Mouse (Mus musculus) spleen, postnatal 4 days (tissue): ENCODE data around the gene Plcd3.

ENCODE experiments used
- DNase-seq, 2 experiments: peaks; one replicate each; pipeline ENCODE4 v3.0.0; 2022; ENCODE audit warnings: low spot score in 2 of 2

Gene Plcd3

GRCm38 (mm10) chr11:103117591-103118009 lies 16.1 kb upstream of the Plcd3 start:
- peak in 1 of 2 experiments; percentile 42 for DNase-seq

DNA sequence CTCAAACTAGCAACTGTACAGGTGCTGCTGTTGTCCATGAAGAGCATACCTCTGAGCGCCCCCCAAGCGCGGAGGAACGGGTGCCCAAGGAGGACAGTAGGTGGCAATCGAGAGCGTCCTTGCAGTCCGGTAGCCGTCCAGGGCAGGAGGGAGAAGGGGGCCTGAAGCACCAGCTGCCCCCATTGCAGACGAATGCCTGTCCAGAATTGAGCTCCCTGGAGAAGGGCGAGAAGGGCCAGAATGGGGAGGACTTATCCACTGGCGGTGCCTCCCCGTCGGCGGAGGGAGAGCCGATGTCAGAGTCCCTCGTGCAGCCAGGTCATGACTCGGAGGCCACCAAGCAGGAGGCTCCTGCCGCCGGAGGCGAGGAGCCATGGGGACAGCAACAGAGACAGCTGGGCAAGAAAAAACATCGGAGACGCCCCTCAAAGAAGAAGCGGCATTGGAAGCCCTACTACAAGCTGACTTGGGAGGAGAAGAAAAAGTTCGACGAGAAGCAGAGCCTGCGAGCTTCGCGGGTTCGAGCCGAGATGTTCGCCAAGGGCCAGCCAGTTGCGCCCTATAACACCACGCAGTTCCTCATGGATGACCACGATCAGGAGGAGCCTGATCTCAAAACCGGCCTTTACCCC lies 15.6 kb upstream of the Plcd3 start:
- peak; percentile 79 to 91 for DNase-seq

- DNase-seq, result peak; percentile 100
Measured at GRCm38 (mm10) chr11:103116008-103116818, 14.8 kb upstream of the Plcd3 start, which contains the start of gene Hexim1. Gene Hexim1 (plus strand): TSS chr11:103116231.

DNA sequence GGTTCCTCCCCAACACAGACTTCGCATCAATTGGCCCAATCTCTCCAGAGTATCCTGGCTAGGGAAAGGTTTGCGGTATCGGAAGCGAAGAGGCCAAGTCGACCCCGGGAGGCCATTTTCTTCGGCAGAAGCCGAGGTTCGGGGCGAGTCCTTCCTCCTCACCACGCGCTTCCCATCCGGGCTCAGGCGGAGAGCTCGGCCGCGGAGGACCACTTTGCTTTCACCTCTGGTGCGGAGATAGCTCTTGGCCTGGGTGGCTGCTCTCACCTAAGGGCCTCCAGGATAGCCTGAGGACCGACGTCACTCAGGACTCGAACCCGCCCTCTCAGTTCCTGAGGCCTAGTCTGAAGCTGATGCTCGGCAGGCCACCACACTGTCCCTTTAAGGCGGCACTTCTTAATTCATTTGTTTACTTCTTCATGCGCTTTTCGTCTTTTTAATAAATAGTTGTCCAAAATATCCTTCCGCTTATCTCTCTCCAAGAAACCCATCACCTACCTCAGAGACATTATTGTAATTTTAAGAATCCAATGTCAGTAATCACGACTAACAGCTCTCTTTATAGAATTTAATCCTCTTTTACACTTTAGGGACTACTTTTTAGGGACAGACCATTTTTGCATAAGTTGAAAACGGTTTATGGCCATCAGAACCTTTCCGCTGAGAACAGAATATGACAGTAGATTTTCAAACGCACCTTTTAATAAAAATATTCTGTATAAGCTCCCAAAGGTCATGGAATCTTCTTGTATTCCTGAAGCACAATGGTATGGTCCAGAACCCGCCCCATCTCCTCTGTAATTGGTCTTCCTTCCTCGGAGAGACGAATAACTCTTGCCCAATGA lies 13.9 kb upstream of the Plcd3 start:
- DNase-seq, result peak; percentile 80 to 91

GRCm38 (mm10) chr11:103114270-103114943 lies 12.9 kb upstream of the Plcd3 start:
- no peak for DNase-seq

DNA sequence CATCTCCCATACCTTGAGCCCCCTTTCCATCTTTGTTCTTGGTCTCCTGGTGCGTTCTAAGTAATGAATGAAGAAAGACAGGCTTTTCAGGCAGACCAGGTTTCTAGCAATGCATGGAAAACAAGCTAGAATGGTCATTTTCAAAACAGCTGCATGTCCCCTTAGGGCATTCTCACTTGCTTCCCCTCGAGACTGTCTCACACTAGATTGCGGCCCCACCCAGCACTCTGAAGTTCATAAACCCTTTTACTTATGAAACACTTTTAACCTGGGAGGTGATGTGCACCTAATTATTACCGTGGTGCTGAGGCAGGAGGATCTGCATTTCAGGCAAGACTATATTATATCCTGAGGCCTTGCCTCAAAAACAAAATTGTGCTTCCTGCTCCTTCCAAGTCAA lies 12.3 kb upstream of the Plcd3 start:
- no peak for DNase-seq

GRCm38 (mm10) chr11:103113005-103113404 lies 11.5 kb upstream of the Plcd3 start:
- DNase-seq, result no peak

DNA sequence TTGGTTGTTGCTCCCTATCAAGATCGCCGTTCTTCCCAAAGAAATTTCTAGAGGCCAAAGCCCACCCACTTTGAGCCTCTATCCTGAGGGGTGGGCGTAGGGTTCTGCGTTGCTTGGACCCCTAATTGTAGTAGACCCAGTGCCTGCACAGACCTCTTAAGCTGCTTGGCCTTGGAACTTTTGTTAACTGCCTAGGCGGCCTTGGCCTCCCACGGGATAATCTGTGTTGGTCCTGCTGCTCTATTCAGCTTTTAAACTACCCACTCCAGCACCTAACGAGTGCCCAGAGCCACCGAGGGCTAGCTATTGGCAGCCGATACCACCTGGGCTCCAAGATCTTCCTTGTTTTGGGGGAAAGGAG lies 11.1 kb upstream of the Plcd3 start:
- DNase-seq, result no peak

GRCm38 (mm10) chr11:103111881-103112551 lies 10.6 kb upstream of the Plcd3 start:
- DNase-seq, result peak in 1 of 2 experiments; percentile 66

DNA sequence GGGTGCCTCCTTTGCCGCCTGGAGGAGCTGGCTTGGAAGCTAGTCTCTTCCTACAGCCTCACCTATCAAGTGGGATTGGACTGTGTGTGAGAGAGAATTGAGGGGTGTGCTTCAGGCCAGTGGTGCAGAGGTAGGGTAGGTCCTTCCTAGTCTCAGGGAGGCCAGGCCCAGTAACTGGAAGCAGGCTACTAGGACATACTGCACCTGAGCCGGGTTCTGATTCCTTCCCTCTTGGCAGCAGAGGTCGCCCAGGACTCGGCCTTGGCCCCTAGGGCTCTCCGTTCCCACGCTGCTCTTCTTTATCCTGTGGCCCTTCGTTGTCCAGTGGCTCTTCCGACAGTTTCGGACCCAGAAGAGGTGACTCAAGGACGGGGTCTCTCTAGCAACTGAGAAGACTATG lies 9.8 kb upstream of the Plcd3 start:
- DNase-seq, result peak in 1 of 2 experiments; percentile 58

- DNase-seq, result no peak
Measured at GRCm38 (mm10) chr11:103106386-103106785, 4.9 kb upstream of the Plcd3 start.

GRCm38 (mm10) chr11:103105810-103106209 lies 4.4 kb upstream of the Plcd3 start:
- peak in 1 of 2 experiments; percentile 58 for DNase-seq

DNA sequence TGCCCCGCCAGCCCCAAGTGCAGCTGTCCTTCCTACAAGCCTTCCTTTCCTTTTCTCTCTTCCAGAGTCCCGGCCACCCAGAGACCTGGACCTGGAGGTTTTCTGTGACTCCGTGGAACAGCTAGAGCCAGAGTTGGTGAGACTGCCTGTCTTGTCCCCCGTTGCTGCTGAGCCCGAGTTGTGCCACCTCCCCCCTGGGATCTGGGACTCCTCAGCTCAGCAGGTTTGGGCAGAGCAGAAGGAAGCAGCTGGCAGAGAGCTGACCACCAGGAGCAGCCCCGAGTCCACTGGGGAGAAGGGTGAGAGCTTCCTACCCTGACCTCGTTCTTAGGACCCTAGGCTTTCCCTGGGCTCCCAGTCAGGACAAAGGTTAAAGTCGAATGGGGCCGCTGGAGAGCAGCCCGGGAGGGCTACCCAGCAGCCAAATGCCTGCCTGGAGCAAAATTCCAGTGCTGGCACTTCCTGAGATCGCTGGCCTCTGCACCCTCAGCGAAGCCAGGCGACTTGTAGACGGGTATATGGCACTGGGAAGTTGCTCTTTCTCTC lies 3.8 kb upstream of the Plcd3 start:
- DNase-seq, result no peak

DNA sequence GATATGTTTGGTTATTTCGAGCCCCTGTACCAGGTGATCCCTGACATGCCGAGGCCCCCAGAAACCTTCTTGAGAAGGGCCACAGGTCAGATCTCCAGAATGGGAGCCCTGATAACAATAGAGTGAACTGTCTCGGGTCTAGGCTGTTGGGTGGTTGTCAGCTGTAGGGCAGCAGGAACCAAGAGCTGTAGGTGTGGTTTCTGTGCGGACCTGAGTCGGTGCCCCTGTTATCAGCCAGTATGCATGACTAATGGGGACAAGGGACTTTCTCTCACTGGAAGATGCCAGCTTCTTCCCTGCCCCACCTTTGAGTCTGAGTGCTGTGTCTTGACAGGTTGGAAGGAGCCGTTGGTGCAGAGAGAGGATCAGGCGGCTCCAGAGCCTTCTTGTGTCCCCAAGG lies 3.0 kb upstream of the Plcd3 start:
- DNase-seq, result peak; percentile 52 to 66

- DNase-seq, result no peak
Measured at GRCm38 (mm10) chr11:103103621-103104020, 2.2 kb upstream of the Plcd3 start.

GRCm38 (mm10) chr11:103102725-103103349 lies 1.4 kb upstream of the Plcd3 start:
- peak; percentile 98 to 100 for DNase-seq

- DNase-seq, result peak; percentile 54 to 67
Measured at GRCm38 (mm10) chr11:103101866-103102501, 526 bp upstream of the Plcd3 start.

GRCm38 (mm10) chr11:103100361-103100760 lies 1.1 kb downstream of the Plcd3 start:
- DNase-seq, result no peak

DNA sequence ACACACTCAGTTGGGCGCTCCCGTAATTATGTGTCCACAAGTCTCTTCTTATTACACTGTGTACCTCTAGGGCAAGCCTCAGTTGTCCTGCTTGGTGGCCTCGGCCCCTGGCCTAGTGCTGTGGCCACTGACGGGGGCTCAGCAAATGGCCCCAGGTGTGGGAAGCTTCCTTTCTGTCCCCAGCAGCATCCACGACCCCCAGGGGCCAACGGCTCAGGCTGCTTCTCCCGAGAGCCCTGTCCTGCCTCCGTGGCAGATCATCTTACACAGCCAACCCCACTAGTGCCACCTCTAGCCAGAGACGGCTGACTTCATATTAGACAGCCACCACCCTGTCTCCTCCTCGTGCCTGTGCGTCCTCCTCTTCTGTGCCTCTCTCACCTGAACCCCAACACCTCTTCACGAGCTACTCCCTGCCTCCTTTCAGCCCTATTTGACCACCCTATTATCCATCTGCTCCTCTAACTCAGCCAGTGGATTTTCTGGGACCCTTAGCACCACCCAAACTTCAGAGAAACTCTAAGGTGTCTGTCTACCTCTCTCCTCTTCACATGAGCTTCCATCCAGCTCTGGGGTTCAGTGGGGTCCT lies 2.0 kb downstream of the Plcd3 start:
- DNase-seq, result peak in 1 of 2 experiments; percentile 63
